Mouse (Mus musculus) testis, postnatal 10 days (tissue): ENCODE measurements at regions not wholly inside any gene's neighbourhood (a gene's known extent, or its start where the extent isn't known, plus 50 kb on each side); places are given as distances from the start of the nearest gene placed in this dataset.

ENCODE experiments used
- DNase-seq: peaks from one replicate; pipeline ENCODE4 v3.0.0; 2021; ENCODE audit warnings: low spot score

- DNase-seq = no peak
Measured at GRCm38 (mm10) chr11:89147990-89148389, 74.3 kb downstream of the Gm525 start.

- DNase-seq = no peak
Measured at GRCm38 (mm10) chr11:89145281-89145945, 71.8 kb downstream of the Gm525 start.

- DNase-seq = no peak
Measured at GRCm38 (mm10) chr11:89142527-89143154, 69.0 kb downstream of the Gm525 start.
